Mouse (Mus musculus) gastrocnemius, adult 8-10 months (tissue): ENCODE results near the gene Nr1d1. TPM values are rescaled to one million over a fixed set of nuclear protein-coding genes. Genes with fewer than 3 reads are reported as not detected.

Source experiments
- DNase-seq, 2 experiments: peaks; one replicate each; pipeline ENCODE4 v3.0.0; 2022; ENCODE audit warnings: low spot score in 2 of 2
- total RNA-seq, 4 experiments: library from RNA; stranded (reverse); gene quantifications; 2 replicates each; pipeline ENCODE4 v1.2.4; 2022

The Nr1d1 gene
- total RNA-seq, 4 experiments from 2014 or later, result 83.4 to 175 (median 99.4) TPM

DNA sequence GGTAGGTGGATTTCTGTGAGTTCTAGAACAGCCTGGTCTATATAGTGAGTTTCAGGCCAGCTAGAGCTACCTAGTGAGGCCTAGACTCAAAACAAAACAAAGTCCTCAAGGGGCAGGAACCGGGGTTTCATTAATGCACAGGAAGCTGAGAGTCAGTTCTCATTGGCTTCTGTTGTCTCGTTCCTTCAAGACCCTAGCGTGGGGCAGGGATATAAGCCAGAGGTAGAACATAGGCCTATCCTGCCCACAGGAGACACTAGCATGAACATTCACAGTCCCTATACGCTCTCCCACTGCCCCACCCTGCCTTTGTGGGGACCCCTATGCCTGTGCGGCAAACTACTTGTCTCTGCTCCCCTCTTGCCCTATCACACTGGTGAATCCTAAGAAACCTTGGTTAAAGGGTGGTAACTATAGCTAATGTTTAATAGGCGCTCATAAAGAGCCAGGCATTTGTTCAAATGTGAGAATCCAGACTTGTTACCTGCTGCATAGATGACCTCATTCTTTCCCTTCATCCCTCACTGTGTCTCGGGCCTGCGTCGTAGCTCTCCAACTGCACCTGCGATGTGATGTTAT, 22.5 kb downstream of the Nr1d1 start:
- DNase-seq, result no peak

DNA sequence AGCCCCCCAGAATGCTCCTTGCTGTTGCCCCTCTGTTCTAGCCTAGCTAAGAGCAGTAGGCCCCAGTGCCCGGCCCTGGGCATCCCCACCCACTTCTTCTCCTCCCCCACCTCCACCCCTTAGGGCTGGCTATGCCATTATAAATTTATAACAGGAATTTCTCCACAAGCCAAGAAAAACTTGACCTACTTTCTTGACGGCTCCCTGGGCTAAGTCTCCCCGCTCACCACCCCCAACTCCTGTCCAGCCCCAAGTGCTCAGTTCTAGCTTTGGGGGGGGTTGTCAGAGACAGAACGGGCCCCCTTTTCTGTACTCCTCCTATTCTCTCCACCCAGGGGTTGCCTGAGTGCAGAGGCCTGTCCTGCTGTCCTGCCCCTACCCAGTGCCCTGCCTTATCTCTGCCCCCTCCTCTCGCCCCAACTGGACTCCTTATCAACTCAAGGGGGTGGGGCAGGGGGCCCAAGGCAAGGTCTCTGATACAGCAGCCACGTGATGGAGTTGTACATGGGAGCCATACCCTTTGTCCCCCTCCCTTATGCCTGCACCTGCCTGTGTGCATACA, 23.8 kb downstream of the Nr1d1 start:
- DNase-seq, result no peak

GRCm38 (mm10) chr11:98750351-98751201, 24.6 kb downstream of the Nr1d1 start:
- no peak for DNase-seq

- no peak for DNase-seq
Observed at GRCm38 (mm10) chr11:98749716-98750115, 25.4 kb downstream of the Nr1d1 start.

DNA sequence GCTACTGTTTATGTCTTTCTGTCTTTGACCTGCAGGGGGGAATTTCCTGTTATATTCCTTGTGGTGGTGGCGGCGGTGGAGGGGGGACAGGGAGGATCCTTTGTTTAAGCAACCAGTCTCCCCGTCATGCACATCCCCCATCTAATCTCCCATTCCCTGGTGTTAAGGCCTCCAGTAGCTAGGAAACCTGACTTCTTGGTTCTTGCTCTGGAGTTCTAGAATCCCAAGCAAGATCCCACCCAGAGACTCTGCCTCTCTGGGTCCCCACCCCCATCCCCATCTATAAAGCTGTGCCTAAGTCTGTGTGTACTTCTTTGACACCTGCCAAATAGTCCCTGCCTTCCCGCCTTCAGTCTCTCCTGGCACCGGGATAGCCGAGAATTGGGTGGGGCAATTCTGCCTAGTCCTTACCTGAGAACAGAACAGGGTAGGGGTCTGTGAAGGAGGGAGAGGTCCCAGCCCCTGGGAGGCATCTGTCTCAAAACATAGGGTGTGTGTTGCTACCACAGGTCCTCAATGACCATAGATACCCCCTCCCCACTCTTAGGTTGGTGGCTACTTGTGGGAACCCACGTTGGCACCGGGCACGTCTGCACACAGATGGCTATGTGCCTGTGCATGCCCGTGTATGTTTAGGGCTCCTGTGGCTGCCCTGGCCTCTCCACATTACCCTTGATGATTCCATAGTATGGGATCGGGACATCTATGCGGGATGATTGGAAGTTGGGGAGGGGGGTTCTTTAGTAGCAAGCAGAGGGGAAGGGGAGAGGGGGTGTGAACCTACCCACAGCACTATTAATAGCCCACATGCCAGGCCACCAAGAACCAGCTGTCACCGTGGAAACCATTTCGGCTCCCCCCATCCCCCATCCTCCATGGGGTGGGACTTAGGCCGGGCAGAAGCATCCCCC, 26.4 kb downstream of the Nr1d1 start:
- no peak for DNase-seq

DNA sequence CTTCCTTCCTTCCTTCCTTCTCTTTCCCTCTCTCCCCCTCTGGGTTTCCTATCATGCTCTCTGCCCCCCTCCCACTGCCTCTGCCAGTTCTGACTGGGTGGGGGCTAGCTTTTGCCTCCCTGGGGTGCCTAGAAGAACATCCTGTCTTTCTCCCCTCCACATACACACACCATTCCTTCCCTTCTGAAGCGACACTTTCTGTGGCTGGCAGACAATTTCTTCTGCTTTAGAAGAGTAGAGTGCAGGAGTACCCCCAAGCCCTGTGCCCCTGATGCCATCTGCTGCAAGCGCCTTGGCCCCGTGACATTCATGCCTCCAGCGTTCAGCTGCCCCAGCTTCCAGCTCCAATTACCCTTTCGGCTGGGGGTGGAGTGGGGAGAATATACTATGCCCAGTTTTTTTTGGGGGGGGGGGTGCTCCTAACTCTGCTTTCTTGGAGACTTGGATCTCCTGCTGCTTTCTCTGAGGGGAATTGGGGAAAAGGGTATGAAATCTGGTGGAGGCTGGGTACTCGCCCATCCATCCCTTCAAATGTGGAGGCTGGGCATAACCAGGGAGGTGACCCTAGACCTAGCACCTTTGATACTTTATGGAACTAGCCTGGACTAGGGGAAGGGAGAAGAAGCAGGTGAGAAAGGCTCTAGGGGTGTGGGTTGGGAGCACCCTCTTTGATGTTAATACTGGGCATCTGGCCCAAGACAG, 27.2 kb downstream of the Nr1d1 start:
- peak in 1 of 2 experiments; percentile 58 for DNase-seq

- DNase-seq, result peak; percentile 79 to 87
Observed at GRCm38 (mm10) chr11:98746855-98747693, 28.1 kb downstream of the Nr1d1 start.

DNA sequence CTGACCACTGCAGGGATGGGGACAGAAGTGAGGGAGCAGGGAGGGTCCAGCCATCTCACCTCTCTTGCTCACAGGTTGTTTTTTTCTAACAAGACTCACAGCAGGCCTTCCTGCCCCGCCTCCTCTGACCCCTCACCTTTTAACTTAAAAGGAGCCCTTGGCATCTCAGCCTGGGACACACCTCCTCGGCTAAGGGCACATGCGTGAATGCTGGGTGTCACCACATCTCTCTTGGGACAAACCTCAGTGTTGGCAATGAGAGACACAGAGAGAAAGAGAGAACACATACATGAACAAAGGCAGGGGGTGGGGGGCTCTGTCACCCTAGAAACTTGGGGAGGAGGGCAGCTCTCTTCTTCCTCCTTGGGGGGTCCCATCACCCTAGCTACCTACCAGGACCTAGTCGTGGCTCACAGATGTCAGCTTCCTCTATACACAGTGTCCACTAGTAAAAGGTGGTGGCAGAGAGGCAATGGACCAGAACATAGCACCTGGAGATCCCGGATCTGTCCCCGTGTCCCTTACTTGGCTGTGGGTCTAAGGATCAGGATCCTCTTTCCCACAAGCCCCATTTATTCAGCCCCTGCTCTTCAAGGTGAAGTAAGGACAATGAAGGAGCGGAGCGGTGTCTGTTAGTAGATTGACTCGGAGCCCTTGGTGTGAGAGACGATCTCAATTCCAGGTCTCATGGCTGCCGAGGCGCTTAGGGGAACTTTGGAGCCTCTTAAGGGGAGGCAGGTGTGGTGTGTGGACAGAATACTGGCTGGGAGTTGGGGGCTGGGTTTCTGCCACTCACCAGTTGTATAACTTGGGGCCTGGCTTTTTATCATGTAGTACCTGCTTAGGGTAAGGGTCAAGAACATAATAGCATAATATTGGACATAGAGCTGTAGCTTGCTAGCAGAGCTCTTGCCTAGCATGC, 28.9 kb downstream of the Nr1d1 start:
- DNase-seq, result no peak

DNA sequence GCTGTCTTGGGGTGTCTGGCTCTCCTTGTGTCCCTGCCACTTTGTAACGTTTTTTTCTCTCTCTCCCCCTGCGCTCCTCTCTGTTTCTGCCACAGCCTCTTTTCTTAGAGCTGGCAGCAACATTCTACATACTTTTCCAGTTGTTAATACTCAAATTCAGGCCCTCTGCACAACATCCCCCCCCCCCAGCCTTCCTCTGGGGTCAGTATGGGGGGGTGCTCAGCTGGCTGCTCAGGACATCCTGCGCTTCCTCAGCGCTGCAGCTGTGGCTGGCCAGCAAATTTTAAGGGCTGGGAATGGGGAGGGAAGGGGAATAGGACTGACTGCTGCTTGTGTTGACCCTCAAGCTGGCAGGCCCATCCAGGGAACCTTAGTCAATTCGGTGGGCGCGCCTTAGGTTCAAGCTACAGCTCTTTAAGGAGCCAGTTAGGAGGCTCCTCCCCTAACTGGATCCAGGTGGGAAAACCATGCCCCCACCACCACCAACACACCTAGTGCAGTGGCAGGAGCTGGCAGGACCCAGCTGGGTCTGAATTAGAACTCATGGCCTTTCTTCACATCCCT, 30.6 kb downstream of the Nr1d1 start:
- no peak for DNase-seq

- DNase-seq, result no peak
Observed at GRCm38 (mm10) chr11:98743655-98744345, 31.3 kb downstream of the Nr1d1 start.

GRCm38 (mm10) chr11:98742397-98743291, 32.5 kb downstream of the Nr1d1 start:
- DNase-seq, result no peak

- DNase-seq, result peak in 1 of 2 experiments; percentile 75
Observed at GRCm38 (mm10) chr11:98741622-98742396, 33.3 kb downstream of the Nr1d1 start.

- no peak for DNase-seq
Observed at GRCm38 (mm10) chr11:98741051-98741620, 34.0 kb downstream of the Nr1d1 start.

DNA sequence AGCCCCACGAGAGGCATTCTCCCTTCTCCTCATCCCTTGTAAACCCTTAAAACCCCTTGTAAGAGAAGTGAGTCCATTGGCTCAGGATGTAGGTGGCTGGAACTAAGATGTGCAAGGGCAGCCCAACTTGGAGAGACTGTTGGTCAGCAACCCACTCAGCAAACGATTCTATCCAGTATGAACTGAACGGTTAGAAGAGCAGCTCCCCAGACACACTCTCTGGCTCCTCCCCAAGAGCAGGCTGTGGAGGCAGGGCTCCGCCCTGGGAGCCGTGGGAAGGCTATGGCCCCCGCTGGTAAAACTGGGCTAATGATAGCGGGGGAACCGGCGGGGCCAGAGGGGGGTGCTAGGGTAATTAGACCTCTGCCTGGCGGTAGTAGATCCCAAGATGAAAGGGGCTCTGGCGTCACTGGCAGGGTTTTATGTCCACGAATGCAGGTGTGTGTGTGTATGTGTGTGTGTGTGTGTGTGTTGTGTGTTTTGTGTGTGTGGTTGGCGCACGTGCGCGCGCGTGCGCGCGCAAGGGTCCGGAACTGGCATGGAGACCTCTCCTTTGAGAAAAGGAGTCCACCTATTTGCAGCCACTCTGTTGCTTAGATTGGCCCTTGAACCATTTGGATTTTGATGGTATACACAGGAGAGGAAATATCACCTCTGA, 34.6 kb downstream of the Nr1d1 start, which contains the start of gene Thra:
Gene Thra, plus strand, starts transcription at position 246 of the 658 bp plus-strand sequence.
- peak in 1 of 2 experiments; percentile 68 for DNase-seq

- no peak for DNase-seq
Observed at GRCm38 (mm10) chr11:98740026-98740392, 35.1 kb downstream of the Nr1d1 start.
